In the genomic region with DNA sequence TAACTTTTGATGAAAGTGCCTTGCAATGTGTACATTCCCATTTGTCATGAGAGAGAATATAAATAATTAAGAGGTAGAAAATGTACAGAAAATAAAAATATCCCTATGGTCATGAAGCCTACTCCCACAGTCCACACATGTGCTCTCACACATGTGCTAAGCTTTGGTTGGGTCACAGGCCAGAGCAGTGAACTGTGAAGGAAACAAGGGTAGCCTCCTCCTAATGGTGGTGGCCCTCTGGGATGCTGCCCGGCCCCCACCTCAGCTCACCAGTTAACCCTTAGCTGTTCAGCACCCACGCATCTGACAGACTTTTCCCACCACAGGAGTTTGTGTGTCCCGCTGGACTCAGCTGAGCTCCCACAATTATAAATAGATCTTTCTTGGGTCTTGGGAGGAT, we compare ENCODE assay signal across 23 mouse cellular contexts.
"Had no signal": no experiment of that assay in that cellular context is flagged by ENCODE, and none has a peak within 500 bp of the region (broad histone marks: within the 10 kb centered on the region; RNA-seq: fewer than 3 reads in every experiment).

No protein-coding gene starts in this region.

- H3K4me1 ChIP-seq: forebrain, embryonic 15.5 days; hindbrain, embryonic 13.5 days; hindbrain, embryonic 15.5 days had no signal

- H3K4me2 ChIP-seq: forebrain, embryonic 15.5 days; heart, embryonic 15.5 days; hindbrain, embryonic 13.5 days; hindbrain, embryonic 15.5 days; limb, embryonic 13.5 days; limb, embryonic 15.5 days had no signal

- H3K9ac ChIP-seq: forebrain, embryonic 15.5 days; forebrain, postnatal 0 days; heart, embryonic 13.5 days; heart, embryonic 15.5 days; hindbrain, embryonic 13.5 days; hindbrain, embryonic 15.5 days; limb, embryonic 13.5 days; limb, embryonic 15.5 days had no signal

- ATAC-seq: forebrain, embryonic 15.5 days; forebrain, postnatal 0 days; hindbrain, postnatal 0 days; intestine, embryonic 16.5 days had no signal

- H3K9me3 ChIP-seq: forebrain, embryonic 15.5 days; heart, embryonic 10.5 days; heart, embryonic 13.5 days; heart, embryonic 15.5 days; hindbrain, embryonic 13.5 days; hindbrain, embryonic 15.5 days; limb, embryonic 13.5 days; limb, embryonic 15.5 days had no signal

- H3K27me3 ChIP-seq: forebrain, embryonic 15.5 days; heart, embryonic 13.5 days; heart, embryonic 15.5 days; hindbrain, embryonic 13.5 days; hindbrain, embryonic 15.5 days; limb, embryonic 13.5 days; limb, embryonic 15.5 days had no signal

- H3K4me3 ChIP-seq: forebrain, embryonic 15.5 days; heart, embryonic 10.5 days; heart, embryonic 13.5 days; heart, embryonic 15.5 days; hindbrain, embryonic 13.5 days; hindbrain, embryonic 15.5 days; limb, embryonic 13.5 days; limb, embryonic 15.5 days had no signal

- DNase-seq: forebrain, postnatal 0 days; gastrocnemius, postnatal 14 days; gastrocnemius, postnatal 36 days; heart, adult 18-20 months; heart, postnatal 14 days; heart, postnatal 36 days; kidney, adult 11 months; kidney, adult 2 months; kidney, postnatal 10 days; kidney, postnatal 25 days; layer of hippocampus, adult 9-11 months; layer of hippocampus, postnatal 36 days; left cerebral cortex, postnatal 4 days had no signal

- H3K27ac ChIP-seq: forebrain, embryonic 15.5 days; heart, embryonic 10.5 days; heart, embryonic 13.5 days; heart, embryonic 15.5 days; hindbrain, embryonic 13.5 days; hindbrain, embryonic 15.5 days; hindbrain, postnatal 0 days; limb, embryonic 13.5 days; limb, embryonic 15.5 days had no signal

- H3K36me3 ChIP-seq: forebrain, embryonic 15.5 days; heart, embryonic 10.5 days; heart, embryonic 13.5 days; heart, embryonic 15.5 days; hindbrain, embryonic 13.5 days; hindbrain, embryonic 15.5 days; limb, embryonic 13.5 days; limb, embryonic 15.5 days had no signal
